Mouse (Mus musculus): Measurements from ENCODE around the gene Lonp1. TPM values are rescaled to one million over a fixed set of nuclear protein-coding genes. Genes with fewer than 3 reads are reported as not detected.
"Not testable (repeated sequence)": the region's sequence is repeated elsewhere in the genome, so short reads cannot be mapped to it uniquely, and the experiment has no call there.

Gene Lonp1
- total RNA-seq, 2 experiments from 2014 or later: 49.3 to 51.6 TPM

- DNase-seq: no peak
Observed at GRCm38 (mm10) chr17:56625495-56625894, 1.2 kb downstream of the Lonp1 start.

GRCm38 (mm10) chr17:56617628-56618027 lies 9.1 kb downstream of the Lonp1 start:
- no peak for DNase-seq

- DNase-seq: no peak
Observed at GRCm38 (mm10) chr17:56616725-56617124, 10.0 kb downstream of the Lonp1 start.

- DNase-seq: no peak
Observed at GRCm38 (mm10) chr17:56615792-56616191, 10.9 kb downstream of the Lonp1 start.

GRCm38 (mm10) chr17:56615136-56615784 lies 11.4 kb downstream of the Lonp1 start:
- no peak for DNase-seq

GRCm38 (mm10) chr17:56614391-56615135 lies 12.1 kb downstream of the Lonp1 start:
- no peak for DNase-seq

GRCm38 (mm10) chr17:56613893-56614292 lies 12.8 kb downstream of the Lonp1 start:
- DNase-seq: not testable (repeated sequence)

GRCm38 (mm10) chr17:56613236-56613844 lies 13.3 kb downstream of the Lonp1 start, which contains the start of gene Rpl36:
Gene Rpl36 (plus strand): TSS chr17:56613416.
- peak; percentile 97 for DNase-seq

GRCm38 (mm10) chr17:56612565-56612939 lies 14.1 kb downstream of the Lonp1 start:
- not testable (repeated sequence) for DNase-seq

- DNase-seq: no peak
Observed at GRCm38 (mm10) chr17:56611861-56612564, 14.7 kb downstream of the Lonp1 start.

- DNase-seq: no peak
Observed at GRCm38 (mm10) chr17:56611323-56611722, 15.4 kb downstream of the Lonp1 start.

- peak; percentile 86 for DNase-seq
Observed at GRCm38 (mm10) chr17:56609452-56610171, 17.1 kb downstream of the Lonp1 start, which contains the start of gene 2410015M20Rik. Gene 2410015M20Rik (minus strand): TSS chr17:56609771.

GRCm38 (mm10) chr17:56608699-56609098 lies 18.0 kb downstream of the Lonp1 start:
- DNase-seq: no peak

- DNase-seq: no peak
Observed at GRCm38 (mm10) chr17:56607521-56608062, 19.1 kb downstream of the Lonp1 start.

GRCm38 (mm10) chr17:56605431-56605830 lies 21.3 kb downstream of the Lonp1 start:
- no peak for DNase-seq

- no peak for DNase-seq
Observed at GRCm38 (mm10) chr17:56604422-56604821, 22.3 kb downstream of the Lonp1 start.

GRCm38 (mm10) chr17:56604070-56604380 lies 22.7 kb downstream of the Lonp1 start:
- DNase-seq: no peak

GRCm38 (mm10) chr17:56603186-56604069 lies 23.3 kb downstream of the Lonp1 start:
- DNase-seq: no peak

GRCm38 (mm10) chr17:56593527-56594271 lies 33.0 kb downstream of the Lonp1 start:
- DNase-seq: peak; percentile 50

GRCm38 (mm10) chr17:56592553-56592952 lies 34.1 kb downstream of the Lonp1 start:
- no peak for DNase-seq

Measured in gastrocnemius, postnatal 10 days (tissue).